In genomic region chr6:146497866-146498265, GRCm38 (mm10) we compare ENCODE assay signal across 21 mouse cellular contexts. TPM values are rescaled to one million over a fixed set of nuclear protein-coding genes. Genes with fewer than 3 reads are reported as not detected.
A peak's percentile ranks its signal among the peaks of the same experiment; 100 is the strongest.
DNase-seq lines count a peak whose midpoint lies in the region; TF ChIP-seq lines count a peak whose summit lies in the region.
"Had no signal": no experiment of that assay in that cellular context is flagged by ENCODE, and none has a peak within 500 bp of the region (broad histone marks: within the 10 kb centered on the region; RNA-seq: fewer than 3 reads in every experiment).

No protein-coding gene starts in this region.

- H3K27ac ChIP-seq in brown adipose tissue, adult 24 weeks (replicated peaks; ENCODE audit: low read depth, low read length): 0 out of 2 replicates have a peak overlapping the region, but pooled peaks have one; percentile 32
- H3K27ac ChIP-seq: heart, adult 2 months; heart, embryonic 13.5 days; hindbrain, embryonic 12.5 days; hindbrain, postnatal 0 days; left cerebral cortex, adult 2 months; limb, embryonic 12.5 days; liver, embryonic 15.5 days; neural tube, embryonic 12.5 days had no signal

- 77% methylated on average over 4 of the region's 4 CpGs for WGBS in lung, adult 2 months

- peaks cover 43% of the 10 kb centered on the region for H3K4me1 ChIP-seq in brown adipose tissue, adult 24 weeks (ENCODE audit: control insufficient read depth, insufficient read depth, insufficient read length, low read length)
- peaks cover 6% of the 10 kb centered on the region for H3K4me1 ChIP-seq in lung, adult 2 months (ENCODE audit: control insufficient read depth, insufficient read depth, low read length)
- H3K4me1 ChIP-seq: liver, embryonic 15.5 days had no signal

- no peak for TF ChIP-seq POLR2A in lung, adult 2 months (IDR thresholded peaks at IDR 0.05; ENCODE audit: borderline replicate concordance, extremely low read depth, low read depth, low read length)

- peak; percentile 40 for DNase-seq in thymus, postnatal 0 days (ENCODE audit: low spot score)
- DNase-seq in thymus, postnatal 36 days: no peak
- peak; percentile 57 for DNase-seq in CD4-positive, CD25-positive, alpha-beta regulatory T cell, adult 2 months (ENCODE audit: low read depth, low spot score)
- no peak for DNase-seq in lung, adult 2 months
- DNase-seq in layer of hippocampus, adult 11-12 months (ENCODE audit: low spot score): no peak
- DNase-seq: adrenal gland, adult 8-10 months; cerebellum, adult 8-10 months; cerebellum, postnatal 36 days; gastrocnemius, postnatal 25 days; heart, adult 2 months; kidney, adult 9 months; kidney, postnatal 10 days; lung, postnatal 36 days had no signal

- TF ChIP-seq CTCF in lung, adult 2 months (IDR thresholded peaks at IDR 0.05; ENCODE audit: insufficient read depth, low read length): no peak

- H3K4me3 ChIP-seq in brown adipose tissue, adult 24 weeks (ENCODE audit: insufficient read depth, low read depth, low read length): no peak overlapping the region
- H3K4me3 ChIP-seq in lung, adult 2 months (replicated peaks; ENCODE audit: extremely low read depth, low read depth, low read length): no peak overlapping the region
- H3K4me3 ChIP-seq: heart, adult 2 months; heart, embryonic 13.5 days; hindbrain, embryonic 12.5 days; left cerebral cortex, adult 2 months; limb, embryonic 12.5 days; liver, embryonic 15.5 days; neural tube, embryonic 12.5 days had no signal

RNA-seq across cellular contexts. Expression of gene Itpr2, which starts 4.2 kb away (rescaled TPM):
- polyA plus RNA-seq in thymus, postnatal 0 days (2015; fragmentation: Nextera tagmentation; extraction: Ambion mirVana): 92.8 and 138 TPM in 2 replicates
- 33.6 and 35.0 TPM in 2 replicates for polyA plus RNA-seq in brown adipose tissue, adult 24 weeks (2012; ENCODE audit: insufficient read depth, insufficient read length, missing spikeins)
- polyA plus RNA-seq in lung, adult 2 months (2012; rRNA removed): 15.3 and 25.5 TPM in 2 replicates

Comparison
In these comparisons a context has a peak if more than half of its experiments do, and no peak if none do; other contexts are left out.
1. DNase-seq: peak in thymus, postnatal 0 days (single experiment) and CD4-positive, CD25-positive, alpha-beta regulatory T cell, adult 2 months (single experiment); none in thymus, postnatal 36 days (0 of 2), lung, adult 2 months (single experiment) and layer of hippocampus, adult 11-12 months (single experiment).